Mouse (Mus musculus) megakaryocyte, adult 5-6 weeks (primary cell): ENCODE data around the gene Egln2. TPM values are rescaled to one million over a fixed set of nuclear protein-coding genes. Genes with fewer than 3 reads are reported as not detected.

ENCODE experiments used
- ATAC-seq: 2 replicates; pipeline ENCODE4 v1.8.0; 2016; ENCODE audit warnings: mild to moderate bottlenecking, inconsistent platforms; ENCODE audit not compliant: poor library complexity, severe bottlenecking
- total RNA-seq, 2 experiments: library from RNA; stranded (forward) in 1 of 2; stranded (reverse) in 1 of 2; fragments of 153-499, 151-499 nt in 1 of 2; fragments of 221-1000, 200-1000 nt in 1 of 2; gene quantifications; 2 replicates each; pipeline versions ENCODE4 v1.2.3 to v1.2.4; 2015 to 2017

Gene Egln2
- total RNA-seq (2015) (11.1 and 12.5 TPM in 2 replicates), total RNA-seq (2017) (22.2 and 29.6 TPM in 2 replicates)

DNA sequence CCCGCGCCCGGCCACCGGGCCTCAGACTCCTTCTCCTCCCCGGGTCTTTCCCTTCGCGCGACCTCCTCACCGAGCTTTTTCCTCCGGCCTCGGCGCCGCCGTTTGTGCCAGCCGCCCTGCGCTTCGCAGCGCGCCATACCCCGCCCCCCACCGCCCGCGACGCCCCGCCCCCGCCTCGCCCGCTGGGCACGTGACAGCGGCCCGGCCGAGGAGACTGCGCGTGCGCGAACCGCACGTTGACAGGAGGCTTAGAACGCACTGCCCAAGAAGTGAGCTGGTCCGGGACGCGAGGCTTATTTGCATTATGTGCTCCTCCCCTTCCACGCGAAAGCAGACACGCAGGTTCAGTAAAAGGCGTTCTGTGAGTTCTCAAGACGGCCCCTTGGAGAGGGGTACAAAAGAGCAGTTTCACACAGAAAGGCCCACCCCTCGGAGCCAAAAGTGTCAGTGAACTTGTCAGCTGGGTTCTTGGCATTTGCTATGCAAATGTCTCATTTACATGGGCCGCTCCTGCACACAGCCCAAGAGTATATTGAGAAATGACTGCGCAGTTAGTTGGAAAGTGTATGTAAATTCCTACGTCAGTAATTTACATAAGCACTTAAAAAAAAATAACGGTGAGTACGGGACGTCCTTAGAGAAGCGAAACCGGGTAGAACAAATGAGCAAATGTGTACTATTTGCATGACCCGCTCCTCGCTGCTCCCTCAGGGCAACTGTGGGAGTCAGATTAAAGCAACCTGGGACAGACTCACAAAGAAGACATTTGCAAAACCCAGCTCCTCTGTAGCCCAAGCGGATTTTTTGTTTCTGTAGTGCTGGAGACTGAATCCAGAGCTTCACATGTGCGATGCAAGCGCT is at the start of gene Egln2:
Gene Egln2, minus strand, starts transcription at position 189 of the 861 bp plus-strand sequence.
- ATAC-seq, result peak; percentile 69

DNA sequence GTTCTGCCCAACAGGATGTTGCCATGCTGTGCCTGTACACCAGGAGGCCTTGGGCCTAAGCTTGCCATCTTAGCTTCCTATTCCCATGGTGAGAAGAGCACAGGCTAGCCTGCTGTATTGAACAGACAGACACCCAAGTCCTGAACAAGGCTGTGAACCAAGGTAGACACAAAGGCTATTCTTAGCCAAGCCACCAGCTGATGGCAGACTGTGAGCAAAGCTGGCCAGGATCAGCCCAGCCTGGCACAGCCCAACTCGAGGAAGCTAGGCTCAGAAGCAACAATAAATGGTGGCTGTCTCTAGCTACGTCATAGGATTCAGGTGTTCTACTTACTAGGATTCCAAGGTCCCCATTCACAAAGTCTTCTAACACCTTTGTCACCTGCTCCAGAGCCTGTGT is 46.0 kb upstream of the Egln2 start:
- ATAC-seq, result no peak

DNA sequence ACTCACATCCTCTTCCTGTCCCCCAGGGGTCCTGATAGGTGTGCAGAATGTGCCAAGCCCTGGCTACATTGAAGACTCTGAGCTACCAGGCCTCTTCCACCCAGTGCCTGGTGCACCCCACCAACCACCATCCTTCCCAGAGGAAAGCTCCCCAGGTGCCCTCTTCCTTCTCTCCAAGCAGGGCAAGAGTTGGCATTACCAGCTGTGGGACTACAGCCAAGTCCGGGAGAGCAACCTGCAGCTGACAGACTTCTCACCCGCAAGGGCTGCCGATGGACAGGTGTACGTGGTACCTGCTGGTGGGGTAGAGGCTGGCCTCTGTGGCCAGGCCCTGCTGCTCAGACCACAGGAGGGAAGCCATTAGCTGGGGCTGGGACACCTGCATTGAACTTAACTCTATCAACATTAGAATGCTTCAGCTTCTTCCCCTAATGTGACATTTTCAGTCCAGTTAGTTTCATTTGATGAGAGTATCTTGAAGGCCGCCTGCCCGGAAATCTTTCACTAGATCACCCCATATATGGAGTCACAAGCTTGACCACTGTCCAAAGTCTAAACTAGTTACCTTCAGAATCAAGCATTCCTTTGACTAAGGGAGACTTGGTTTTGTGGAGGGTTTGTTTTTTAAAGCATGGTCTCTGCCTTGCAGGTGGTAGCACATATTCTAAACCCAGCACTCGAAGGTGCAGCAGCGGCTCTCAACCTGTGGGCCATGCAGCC is 37.3 kb upstream of the Egln2 start:
- ATAC-seq, result no peak

DNA sequence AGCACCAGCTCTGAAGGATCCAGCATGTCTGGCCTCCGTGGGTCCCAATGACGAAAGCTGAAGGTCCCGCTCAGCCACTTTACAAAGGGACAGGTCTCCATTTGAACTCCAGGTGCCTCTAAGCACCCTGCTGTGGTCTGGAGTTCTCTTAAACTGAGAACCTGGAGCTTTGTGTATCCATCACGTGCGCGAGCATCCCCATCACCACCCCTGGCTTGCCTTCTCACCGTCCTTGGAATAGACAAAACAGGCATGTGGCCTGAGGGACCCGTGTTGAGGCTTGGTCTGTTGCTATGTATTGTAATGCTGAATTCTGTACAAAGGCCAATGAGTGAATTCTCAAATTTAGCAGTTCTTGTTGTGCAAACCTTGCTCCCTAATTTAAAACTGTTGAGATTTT is 32.2 kb upstream of the Egln2 start:
- no peak for ATAC-seq

DNA sequence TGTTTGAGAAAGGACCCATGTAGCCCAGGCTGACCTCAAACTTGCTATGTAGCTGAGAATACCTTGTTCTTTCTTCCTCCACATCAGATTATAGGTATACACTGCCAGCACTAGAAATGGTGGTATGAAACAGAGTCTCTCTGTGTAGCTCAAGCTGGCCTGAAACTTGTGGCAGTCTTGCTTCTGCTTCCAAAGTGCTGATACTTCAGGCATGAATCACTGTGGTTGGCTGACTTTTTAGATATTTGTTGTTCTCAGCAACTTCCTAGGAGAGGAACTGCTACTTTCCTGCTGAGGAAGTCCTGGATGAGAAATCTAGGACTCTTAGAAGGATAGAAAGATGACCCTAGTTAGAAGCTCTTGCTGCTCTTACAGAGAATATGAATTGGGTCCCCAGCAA is 31.8 kb upstream of the Egln2 start:
- no peak for ATAC-seq

DNA sequence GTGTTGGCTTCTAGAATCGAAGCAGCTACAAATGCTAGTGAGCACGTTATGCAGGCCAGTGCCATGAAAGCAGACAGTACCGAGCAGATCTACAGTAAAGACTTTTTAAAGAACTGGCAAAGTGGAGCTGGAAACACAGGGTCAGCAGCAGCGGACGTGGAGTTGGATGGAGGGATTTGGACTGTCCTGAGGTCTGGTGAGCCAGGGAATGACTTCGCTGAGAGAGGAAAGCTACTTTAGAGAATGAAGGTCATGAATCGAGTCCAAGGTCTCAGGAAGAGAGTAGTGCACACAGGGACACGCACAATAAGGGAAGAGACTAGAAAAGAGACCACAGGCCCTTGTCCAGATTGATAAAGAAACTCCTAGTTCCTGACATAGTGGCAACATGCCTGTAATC is 31.0 kb upstream of the Egln2 start:
- ATAC-seq, result no peak

DNA sequence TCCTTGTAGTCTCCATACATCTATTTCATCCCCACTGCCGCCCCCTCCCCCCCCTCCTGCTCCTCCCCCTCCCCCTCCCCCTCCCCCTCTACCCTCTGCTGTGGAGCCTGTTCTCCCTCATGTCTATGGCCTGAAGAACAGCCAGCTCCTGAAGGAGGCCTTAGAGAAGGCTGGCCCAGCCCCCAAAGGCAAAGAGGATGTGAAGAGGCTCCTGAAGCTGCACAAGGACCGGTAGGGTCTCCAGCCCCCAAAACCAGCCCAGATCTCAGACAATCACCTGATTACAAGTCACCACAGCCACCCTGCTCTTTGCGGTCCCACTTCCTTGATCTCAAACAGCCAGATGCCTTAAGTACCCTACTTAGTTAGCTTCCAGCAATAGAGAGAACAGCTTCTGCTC is 30.5 kb upstream of the Egln2 start:
- no peak for ATAC-seq

DNA sequence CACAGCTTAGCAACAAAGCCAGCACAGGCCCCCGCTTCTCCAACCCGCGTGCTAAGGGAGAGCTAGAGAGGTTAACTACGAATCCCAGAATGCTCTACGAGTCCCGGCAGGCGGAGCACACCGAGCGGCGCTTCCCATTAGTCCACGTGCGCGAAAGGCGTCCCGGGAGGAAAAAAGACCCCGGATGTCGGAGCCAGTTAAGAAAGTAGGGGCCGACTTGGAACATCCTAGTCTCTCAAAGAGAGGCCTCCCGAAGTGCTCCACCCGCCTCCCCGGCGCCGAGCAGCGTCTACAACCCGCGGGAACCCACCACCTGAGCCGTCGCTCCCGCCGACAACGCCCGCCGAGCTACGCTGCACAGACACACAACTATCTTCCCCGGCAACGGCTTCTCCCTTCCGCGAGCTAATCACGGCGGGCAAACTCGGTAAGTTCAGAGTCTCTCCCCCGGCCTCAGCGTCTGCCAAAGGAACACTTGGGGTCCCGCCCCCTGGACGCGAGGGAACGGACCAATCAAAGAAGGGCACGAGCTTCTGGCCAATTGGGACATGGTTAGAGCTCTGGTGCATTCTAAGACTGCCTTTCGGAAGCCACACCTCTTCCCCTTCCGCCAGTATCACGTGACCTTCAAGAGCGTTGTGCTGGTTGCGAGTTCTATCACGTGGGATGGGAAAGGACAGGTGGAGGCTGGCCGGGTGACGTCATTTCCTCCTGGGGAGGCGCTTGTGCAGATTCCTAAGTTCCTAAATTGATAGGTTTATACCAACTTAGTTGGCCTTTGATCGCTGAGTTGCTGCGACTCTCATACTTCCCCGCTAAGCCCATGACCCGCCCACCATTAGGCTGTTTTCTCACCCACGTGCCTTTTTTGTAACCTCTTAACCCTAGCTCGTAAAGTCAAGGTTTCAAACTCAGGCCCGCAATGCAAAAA is 29.3 kb upstream of the Egln2 start, which contains the start of the genes BC024978 and Snrpa:
Gene BC024978, plus strand, starts transcription at position 101 of the 931 bp plus-strand sequence.
Gene Snrpa, minus strand, starts transcription at position 591 of the 931 bp plus-strand sequence.
- ATAC-seq, result peak; percentile 96

DNA sequence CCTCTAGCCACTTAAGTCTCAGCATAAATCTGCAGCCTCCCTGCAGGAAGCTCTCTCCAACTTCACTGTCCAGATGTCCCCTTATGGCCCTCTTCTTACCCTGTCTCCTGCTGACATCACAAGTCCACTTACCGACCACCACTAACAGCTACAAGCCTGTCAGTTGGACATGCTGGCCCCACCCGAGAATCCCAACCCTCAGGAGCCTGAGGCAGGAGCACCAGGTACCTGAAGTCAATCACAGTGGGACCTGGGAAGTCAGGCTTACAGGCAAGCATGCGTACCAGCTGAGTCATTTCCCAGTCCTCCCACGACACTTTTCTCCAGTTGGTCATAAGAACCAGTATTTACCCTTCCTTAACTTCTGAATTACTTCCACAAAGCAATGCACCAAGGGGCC is 27.1 kb upstream of the Egln2 start:
- no peak for ATAC-seq

DNA sequence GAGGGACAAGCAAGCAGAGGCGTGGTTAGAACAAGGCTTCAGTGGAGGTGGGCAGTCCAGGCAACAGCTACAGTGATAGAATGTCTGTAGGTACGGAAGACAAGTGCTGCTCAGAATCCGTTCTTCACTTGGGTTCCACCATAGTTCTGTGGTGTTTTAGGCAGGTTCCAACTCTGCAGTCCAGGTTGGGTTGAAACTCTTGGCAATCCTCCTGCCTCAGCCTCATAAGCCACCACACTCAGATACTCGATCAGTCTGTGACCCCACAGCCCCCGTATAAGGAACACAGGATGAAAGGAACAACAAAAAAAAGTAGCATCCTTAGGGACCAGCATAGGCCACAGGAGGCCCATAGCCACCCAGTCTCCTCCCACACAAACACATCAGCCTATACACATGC is 25.8 kb upstream of the Egln2 start:
- ATAC-seq, result no peak

DNA sequence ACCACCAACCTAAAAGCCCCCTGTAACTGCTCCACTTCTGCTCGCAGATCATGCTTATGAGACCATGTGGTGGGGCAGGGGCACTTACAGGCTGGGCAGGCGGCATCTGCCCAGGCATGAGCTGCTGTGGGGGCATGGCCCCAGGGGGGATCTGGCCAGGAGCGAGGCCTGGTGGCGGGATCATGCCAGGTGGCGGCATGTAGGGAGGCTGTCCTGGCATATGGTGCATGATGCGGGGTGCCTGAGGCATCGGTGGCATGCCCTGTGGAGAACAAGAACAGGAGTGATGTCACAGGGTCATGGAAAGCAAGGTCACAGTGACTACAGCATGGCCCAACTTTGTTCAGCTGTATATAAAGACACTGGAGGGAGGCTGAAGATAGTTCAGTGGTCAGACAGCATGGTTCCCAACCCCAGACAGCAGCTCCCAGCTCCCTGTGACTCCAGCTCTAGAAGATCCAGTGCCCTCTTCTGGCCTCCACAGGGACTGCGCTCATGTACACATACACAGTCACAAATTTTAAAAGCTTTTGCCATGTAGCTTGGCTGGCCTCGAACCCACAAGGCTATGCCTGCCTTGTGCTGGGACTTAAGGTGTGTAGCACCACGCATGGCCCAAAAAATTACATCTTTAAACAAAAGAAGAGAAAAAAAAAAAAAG is 22.8 kb upstream of the Egln2 start:
- no peak for ATAC-seq

DNA sequence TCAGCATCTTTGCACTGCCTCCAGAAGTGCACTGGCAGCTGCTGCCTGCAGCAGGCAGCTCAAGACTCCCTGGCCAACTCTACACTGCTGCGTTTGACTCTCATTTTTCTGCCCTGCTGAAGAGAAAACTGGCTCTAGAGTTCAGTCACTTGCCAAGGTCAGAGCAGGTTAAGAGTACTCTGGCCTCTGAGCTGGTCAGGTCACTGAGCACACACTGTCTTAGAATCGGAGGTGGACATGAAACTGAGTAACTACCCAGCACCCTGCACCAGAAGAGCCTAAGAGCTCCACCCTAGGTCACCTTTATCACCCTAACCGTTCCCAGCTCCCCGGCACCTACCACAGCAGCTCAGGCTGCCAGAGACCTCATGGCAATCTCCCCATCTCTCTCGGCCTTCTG is 19.4 kb upstream of the Egln2 start:
- ATAC-seq, result no peak

DNA sequence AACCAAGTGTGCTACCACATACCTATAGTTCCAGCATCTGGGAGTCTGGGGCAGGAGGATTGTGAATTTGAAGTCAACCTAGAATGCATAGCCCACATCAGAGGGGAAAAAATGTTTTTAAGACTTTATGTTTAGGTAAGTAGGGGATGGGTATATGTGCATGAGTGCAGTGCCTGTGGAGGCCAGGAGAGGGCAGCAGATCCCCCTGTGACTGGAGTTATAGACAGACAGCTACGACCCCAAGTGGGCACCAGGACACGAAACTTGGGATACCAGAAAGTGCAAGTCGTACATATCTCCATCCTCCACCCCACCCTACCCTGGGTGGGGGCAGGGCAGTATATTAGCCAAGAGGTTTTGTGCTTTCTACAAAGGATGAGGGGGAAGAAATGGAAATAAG is 18.4 kb upstream of the Egln2 start:
- ATAC-seq, result peak; percentile 84

DNA sequence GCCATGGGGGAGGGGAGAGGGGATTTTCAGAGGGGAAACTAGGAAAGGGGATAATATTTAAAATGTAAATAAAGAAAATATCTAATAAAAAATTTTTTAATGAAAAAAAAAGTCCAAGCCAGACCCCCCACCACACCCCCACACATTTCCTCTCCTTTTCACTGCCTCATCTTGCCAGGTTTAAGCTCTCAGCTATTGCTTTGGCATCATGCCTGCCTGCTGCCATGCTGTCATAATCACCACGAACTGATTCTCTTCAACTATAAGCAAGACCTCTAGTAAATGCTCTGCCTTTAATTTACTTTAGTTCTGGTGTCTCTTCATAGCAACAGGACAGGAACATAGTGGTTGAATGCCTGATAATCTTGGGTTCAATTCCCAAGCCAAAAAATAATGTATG is 15.9 kb upstream of the Egln2 start:
- no peak for ATAC-seq

DNA sequence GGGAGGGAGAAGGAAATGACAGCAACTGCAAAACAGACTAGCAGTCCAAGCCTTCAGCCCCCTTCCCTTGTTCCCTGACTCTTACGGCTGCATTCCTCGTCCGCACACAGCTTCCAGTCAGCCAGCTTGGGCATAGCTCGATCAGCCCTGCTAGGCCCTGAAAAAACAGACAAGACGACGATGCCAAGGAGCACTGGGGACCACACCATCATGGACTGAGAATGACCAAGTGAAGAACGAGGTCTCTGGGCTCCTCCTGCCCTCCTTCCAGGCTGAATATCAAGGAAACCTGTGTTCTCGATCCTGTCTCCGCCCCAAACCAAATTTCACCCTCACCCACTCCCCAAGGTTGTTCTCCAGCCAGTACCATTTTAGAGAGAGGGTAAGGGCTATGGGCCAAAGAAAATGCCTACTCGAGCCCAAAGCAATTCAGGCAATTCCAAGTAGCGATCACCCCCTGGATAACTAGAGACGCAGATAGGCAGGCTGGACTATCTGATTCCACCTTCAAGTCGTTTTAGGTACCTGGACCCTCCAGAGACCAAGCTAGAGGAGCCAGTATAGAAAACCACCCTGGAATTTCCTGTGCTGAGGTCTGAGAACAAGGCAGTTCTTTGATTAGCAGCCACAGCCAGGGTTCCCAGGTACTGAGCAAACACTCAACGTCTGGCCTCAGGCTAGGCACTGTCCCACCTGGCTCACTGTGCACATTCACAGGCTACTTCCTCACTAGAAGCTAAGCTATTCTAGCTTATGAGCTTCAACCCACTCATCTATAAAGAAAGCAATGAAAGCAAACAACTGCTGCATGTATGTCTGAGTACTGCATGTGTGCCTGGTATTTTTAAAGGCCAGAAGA is 14.5 kb upstream of the Egln2 start, which contains the start of the genes Gm21983 and Mia:
Gene Gm21983, minus strand, starts transcription at position 250 of the 859 bp plus-strand sequence.
Gene Mia, minus strand, starts transcription at position 321 of the 859 bp plus-strand sequence.
- ATAC-seq, result no peak

DNA sequence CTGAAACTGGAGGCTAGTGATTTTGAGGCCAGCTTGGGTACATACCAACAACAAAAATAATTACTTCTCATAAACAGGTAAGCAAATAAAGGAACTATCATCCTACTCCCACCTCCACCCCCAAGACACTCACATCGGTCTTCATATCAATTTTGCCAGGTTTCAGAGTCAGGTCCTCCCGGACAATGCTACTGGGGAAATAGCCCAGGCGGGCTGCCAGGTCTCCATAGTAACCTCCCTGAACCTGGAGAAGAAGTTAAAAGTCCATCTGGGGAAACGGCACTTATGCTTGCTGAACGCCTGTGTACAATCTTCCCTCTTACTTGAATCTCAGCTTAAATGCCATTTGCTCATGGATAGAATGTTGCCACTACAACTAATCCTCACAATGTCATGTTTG is 13.4 kb upstream of the Egln2 start:
- ATAC-seq, result no peak

DNA sequence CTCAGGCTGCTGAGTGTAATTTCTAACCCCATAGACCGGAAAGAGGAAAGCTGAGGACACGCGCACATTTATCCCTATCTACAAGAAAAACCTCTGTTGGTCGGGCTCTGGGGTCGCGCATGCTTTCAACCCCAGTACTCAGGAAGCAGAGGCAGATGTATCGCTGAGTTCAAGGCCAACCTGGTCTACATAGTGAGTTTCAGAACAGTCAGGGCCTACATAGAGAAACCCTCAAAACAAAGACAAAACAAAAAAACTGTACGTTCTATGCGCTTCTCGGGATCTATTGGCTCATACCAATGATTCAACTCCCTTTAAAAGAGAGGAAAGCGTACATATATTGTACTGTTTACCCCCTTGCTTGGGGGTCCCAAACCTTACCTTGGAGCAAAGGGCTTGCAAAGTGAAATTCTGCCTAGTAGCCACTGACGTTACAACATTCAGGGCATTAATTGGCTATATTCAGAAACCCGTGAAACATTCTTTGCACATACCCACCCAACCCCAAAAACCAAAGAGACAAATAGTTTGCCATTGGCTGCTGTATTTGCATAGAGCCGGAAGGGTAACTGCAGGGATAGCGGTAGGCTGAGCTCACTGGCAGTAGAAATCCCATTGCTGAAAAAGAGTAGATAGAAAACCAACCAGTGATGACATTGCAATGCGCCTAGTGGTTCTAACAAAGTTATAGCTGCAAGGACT is 12.8 kb upstream of the Egln2 start:
- ATAC-seq, result no peak

DNA sequence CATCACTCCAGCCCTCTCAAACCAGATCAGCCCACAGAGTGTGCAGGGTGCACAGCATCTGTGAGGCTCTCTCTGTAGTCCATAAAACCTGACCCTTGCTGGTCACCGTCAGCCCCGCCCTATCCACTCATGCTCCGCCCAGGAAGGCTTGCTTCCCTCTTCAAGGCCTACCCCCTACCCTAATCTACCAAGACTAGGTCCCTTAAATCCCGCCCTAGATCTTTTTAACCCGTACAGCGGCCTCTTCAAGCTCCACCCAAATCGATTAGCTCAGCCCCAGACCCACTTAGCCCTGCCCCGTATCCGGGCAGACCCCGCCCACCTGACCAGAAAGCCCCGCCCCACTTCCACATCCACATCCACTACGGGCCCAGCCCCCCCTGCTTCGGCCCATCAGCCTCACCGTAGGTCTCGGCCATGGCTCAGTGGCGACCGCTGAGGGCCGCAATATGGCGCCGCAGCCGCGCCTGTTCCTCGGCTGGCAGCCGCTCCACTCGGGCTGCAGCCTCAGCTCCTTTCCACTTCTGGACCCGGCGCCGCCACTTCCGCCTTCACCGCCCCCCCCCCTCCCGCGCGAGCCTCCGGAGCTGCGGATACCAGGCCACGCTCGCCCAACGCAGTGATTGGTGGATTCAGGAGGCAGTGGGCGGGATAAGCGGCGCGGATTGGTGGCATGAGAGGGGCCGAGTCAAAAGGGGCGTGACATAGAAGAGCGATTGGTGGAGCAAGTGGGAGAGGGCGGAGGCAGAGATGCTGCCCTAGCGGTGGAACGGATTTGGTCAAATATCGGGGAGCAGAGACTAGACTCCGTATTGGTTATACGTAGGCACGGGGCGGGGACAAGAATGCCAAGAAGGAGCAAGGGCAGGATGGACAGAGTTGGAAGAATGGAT is 12.0 kb upstream of the Egln2 start, which contains the start of gene Rab4b:
Gene Rab4b, minus strand, starts transcription at position 573 of the 893 bp plus-strand sequence.
- peak; percentile 93 for ATAC-seq
